24 mouse cellular contexts compared by ENCODE assay signal in genomic region chr4:106490620-106491019, GRCm38 (mm10). TPM values are rescaled to one million over a fixed set of nuclear protein-coding genes. Genes with fewer than 3 reads are reported as not detected.
A peak's percentile ranks its signal among the peaks of the same experiment; 100 is the strongest.
DNase-seq lines count a peak whose midpoint lies in the region; ATAC-seq and TF ChIP-seq lines count a peak whose summit lies in the region.
"Had no signal": no experiment of that assay in that cellular context is flagged by ENCODE, and none has a peak within 500 bp of the region (broad histone marks: within the 10 kb centered on the region; RNA-seq: fewer than 3 reads in every experiment).

No protein-coding gene starts in this region.

- ATAC-seq in kidney, embryonic 14.5 days (ENCODE audit: low FRiP score, low TSS enrichment): no peak
- no peak for ATAC-seq in midbrain, embryonic 11.5 days (ENCODE audit: low FRiP score)
- ATAC-seq in midbrain, embryonic 15.5 days (replicated peaks): no peak
- peak; percentile 50; the same call in 1 of the 2 replicates for ATAC-seq in kidney, postnatal 0 days (replicated peaks; ENCODE audit: low FRiP score, low read depth)
- peak; percentile 69 for ATAC-seq in stomach, postnatal 0 days (ENCODE audit: low FRiP score, low TSS enrichment)
- no peak for ATAC-seq in hindbrain, embryonic 11.5 days (ENCODE audit: low FRiP score)
- no peak for ATAC-seq in intestine, embryonic 16.5 days
- ATAC-seq: CD4-positive, CD25-positive, alpha-beta regulatory T cell, adult 4 months; forebrain, embryonic 15.5 days had no signal

- 0 out of 2 replicates have a peak, but pooled peaks cover 4% of the 10 kb centered on the region for H3K27me3 ChIP-seq in kidney, embryonic 14.5 days (ENCODE audit: control insufficient read depth, insufficient read depth, low read length)
- H3K27me3 ChIP-seq in midbrain, embryonic 11.5 days (ENCODE audit: control insufficient read depth, insufficient read depth, low read length): no peaks in the 10 kb centered on the region
- H3K27me3 ChIP-seq in midbrain, embryonic 15.5 days (replicated peaks): no peaks in the 10 kb centered on the region
- H3K27me3 ChIP-seq in kidney, postnatal 0 days (ENCODE audit: insufficient read depth, low read length): no peaks in the 10 kb centered on the region
- no peaks in the 10 kb centered on the region for H3K27me3 ChIP-seq in stomach, postnatal 0 days (ENCODE audit: control insufficient read depth, insufficient read depth, low read length)
- no peaks in the 10 kb centered on the region for H3K27me3 ChIP-seq in hindbrain, embryonic 11.5 days (ENCODE audit: control insufficient read depth, insufficient read depth, low read length)
- no peaks in the 10 kb centered on the region for H3K27me3 ChIP-seq in intestine, embryonic 16.5 days (replicated peaks; ENCODE audit: control insufficient read depth, insufficient read depth, low read length)
- H3K27me3 ChIP-seq: embryonic facial prominence, embryonic 15.5 days; forebrain, embryonic 15.5 days; hindbrain, embryonic 12.5 days; limb, embryonic 15.5 days; liver, embryonic 15.5 days had no signal

- TF ChIP-seq EP300 in stomach, postnatal 0 days (optimal IDR thresholded peaks at IDR 0.05): no peak

- no peaks in the 10 kb centered on the region for H3K36me3 ChIP-seq in kidney, embryonic 14.5 days (ENCODE audit: control insufficient read depth, insufficient read depth, low read length)
- H3K36me3 ChIP-seq in midbrain, embryonic 11.5 days (ENCODE audit: control insufficient read depth, insufficient read depth, low read length): no peaks in the 10 kb centered on the region
- no peaks in the 10 kb centered on the region for H3K36me3 ChIP-seq in midbrain, embryonic 15.5 days (replicated peaks)
- no peaks in the 10 kb centered on the region for H3K36me3 ChIP-seq in kidney, postnatal 0 days (ENCODE audit: insufficient read depth, low read length)
- no peaks in the 10 kb centered on the region for H3K36me3 ChIP-seq in stomach, postnatal 0 days (ENCODE audit: control insufficient read depth, insufficient read depth, low read length)
- H3K36me3 ChIP-seq in hindbrain, embryonic 11.5 days (ENCODE audit: control insufficient read depth, insufficient read depth, low read length): no peaks in the 10 kb centered on the region
- no peaks in the 10 kb centered on the region for H3K36me3 ChIP-seq in intestine, embryonic 16.5 days (ENCODE audit: control insufficient read depth, insufficient read depth, low read length)
- H3K36me3 ChIP-seq: embryonic facial prominence, embryonic 15.5 days; forebrain, embryonic 15.5 days; heart, embryonic 12.5 days; hindbrain, embryonic 12.5 days; limb, embryonic 15.5 days; liver, embryonic 15.5 days had no signal

- no peak overlapping the region for H3K4me3 ChIP-seq in kidney, embryonic 14.5 days (ENCODE audit: low read length)
- H3K4me3 ChIP-seq in midbrain, embryonic 11.5 days (ENCODE audit: low read depth, low read length): no peak overlapping the region
- no peak overlapping the region for H3K4me3 ChIP-seq in midbrain, embryonic 15.5 days
- no peak overlapping the region for H3K4me3 ChIP-seq in kidney, postnatal 0 days (replicated peaks; ENCODE audit: low read depth, low read length)
- no peak overlapping the region for H3K4me3 ChIP-seq in stomach, postnatal 0 days (ENCODE audit: low read depth, low read length)
- no peak overlapping the region for H3K4me3 ChIP-seq in hindbrain, embryonic 11.5 days (ENCODE audit: low read depth, low read length)
- no peak overlapping the region for H3K4me3 ChIP-seq in intestine, embryonic 16.5 days (ENCODE audit: low read length)
- H3K4me3 ChIP-seq: embryonic facial prominence, embryonic 15.5 days; forebrain, embryonic 15.5 days; heart, embryonic 12.5 days; hindbrain, embryonic 12.5 days; limb, embryonic 15.5 days; liver, embryonic 15.5 days had no signal

- H3K4me2 ChIP-seq in kidney, embryonic 14.5 days (replicated peaks; ENCODE audit: low read depth, low read length): no peak overlapping the region
- no peak overlapping the region for H3K4me2 ChIP-seq in midbrain, embryonic 11.5 days
- H3K4me2 ChIP-seq in midbrain, embryonic 15.5 days: no peak overlapping the region
- H3K4me2 ChIP-seq in kidney, postnatal 0 days (ENCODE audit: low read length): peak overlapping the region; percentile 32; the same call in 1 of the 2 replicates
- no peak overlapping the region for H3K4me2 ChIP-seq in stomach, postnatal 0 days (replicated peaks; ENCODE audit: low read depth)
- H3K4me2 ChIP-seq in hindbrain, embryonic 11.5 days (replicated peaks; ENCODE audit: low read depth, low read length): no peak overlapping the region
- H3K4me2 ChIP-seq in intestine, embryonic 16.5 days (ENCODE audit: low read depth, low read length): no peak overlapping the region
- H3K4me2 ChIP-seq: embryonic facial prominence, embryonic 15.5 days; forebrain, embryonic 15.5 days; heart, embryonic 12.5 days; hindbrain, embryonic 12.5 days; limb, embryonic 15.5 days; liver, embryonic 15.5 days had no signal

- peak; percentile 76 for DNase-seq in kidney, adult 11 months
- peak; percentile 37 for DNase-seq in midbrain, embryonic 11.5 days (ENCODE audit: low spot score, missing footprints)
- no peak for DNase-seq in kidney, postnatal 0 days (ENCODE audit: low spot score)
- DNase-seq in stomach, postnatal 0 days (ENCODE audit: low spot score): peak; percentile 19
- DNase-seq in hindbrain, embryonic 11.5 days (ENCODE audit: low spot score): no peak
- DNase-seq: adrenal gland, postnatal 25 days; cerebellum, adult 9-11 months; gastrocnemius, postnatal 14 days; heart, adult 18-20 months; heart, postnatal 14 days had no signal

- H3K9ac ChIP-seq in kidney, embryonic 14.5 days (ENCODE audit: low read depth, low read length): no peak overlapping the region
- no peak overlapping the region for H3K9ac ChIP-seq in midbrain, embryonic 11.5 days (ENCODE audit: low read length)
- no peak overlapping the region for H3K9ac ChIP-seq in midbrain, embryonic 15.5 days
- H3K9ac ChIP-seq in kidney, postnatal 0 days (ENCODE audit: low read depth, low read length): peak overlapping the region; percentile 37; the same call in 1 of the 2 replicates
- H3K9ac ChIP-seq in stomach, postnatal 0 days (ENCODE audit: low read length): no peak overlapping the region
- H3K9ac ChIP-seq in hindbrain, embryonic 11.5 days (ENCODE audit: low read depth, low read length): no peak overlapping the region
- H3K9ac ChIP-seq in intestine, embryonic 16.5 days (ENCODE audit: low read depth, low read length): no peak overlapping the region
- H3K9ac ChIP-seq: embryonic facial prominence, embryonic 15.5 days; forebrain, embryonic 15.5 days; heart, embryonic 12.5 days; hindbrain, embryonic 12.5 days; limb, embryonic 15.5 days; liver, embryonic 15.5 days had no signal

- H3K4me1 ChIP-seq in kidney, embryonic 14.5 days (ENCODE audit: control insufficient read depth, insufficient read depth, low read length): peaks cover 9% of the 10 kb centered on the region; the same call in 1 of the 2 replicates
- H3K4me1 ChIP-seq in midbrain, embryonic 11.5 days (ENCODE audit: control insufficient read depth, insufficient read depth, low read length): no peaks in the 10 kb centered on the region
- no peaks in the 10 kb centered on the region for H3K4me1 ChIP-seq in midbrain, embryonic 15.5 days
- H3K4me1 ChIP-seq in kidney, postnatal 0 days (replicated peaks; ENCODE audit: insufficient read depth, low read length): no peaks in the 10 kb centered on the region
- no peaks in the 10 kb centered on the region for H3K4me1 ChIP-seq in stomach, postnatal 0 days (replicated peaks; ENCODE audit: control insufficient read depth, insufficient read depth)
- no peaks in the 10 kb centered on the region for H3K4me1 ChIP-seq in hindbrain, embryonic 11.5 days (replicated peaks; ENCODE audit: control insufficient read depth, insufficient read depth, low read length)
- H3K4me1 ChIP-seq in intestine, embryonic 16.5 days (ENCODE audit: control insufficient read depth, insufficient read depth, low read length): no peaks in the 10 kb centered on the region
- H3K4me1 ChIP-seq: embryonic facial prominence, embryonic 15.5 days; forebrain, embryonic 15.5 days; limb, embryonic 15.5 days; liver, embryonic 15.5 days had no signal

- H3K27ac ChIP-seq in kidney, embryonic 14.5 days (ENCODE audit: low read depth, low read length): no peak overlapping the region
- no peak overlapping the region for H3K27ac ChIP-seq in midbrain, embryonic 11.5 days (ENCODE audit: low read depth, low read length)
- H3K27ac ChIP-seq in midbrain, embryonic 15.5 days: no peak overlapping the region
- H3K27ac ChIP-seq in kidney, postnatal 0 days: peak overlapping the region; percentile 50; the same call in 1 of the 2 replicates
- H3K27ac ChIP-seq in stomach, postnatal 0 days (replicated peaks): no peak overlapping the region
- no peak overlapping the region for H3K27ac ChIP-seq in hindbrain, embryonic 11.5 days (ENCODE audit: low read depth, low read length)
- H3K27ac ChIP-seq in intestine, embryonic 16.5 days (ENCODE audit: low read length): no peak overlapping the region
- H3K27ac ChIP-seq: embryonic facial prominence, embryonic 15.5 days; forebrain, embryonic 15.5 days; hindbrain, embryonic 12.5 days; limb, embryonic 15.5 days; liver, embryonic 15.5 days; macrophage had no signal

- TF ChIP-seq CTCF in kidney, postnatal 0 days (IDR thresholded peaks at IDR 0.05; ENCODE audit: low read depth): no peak
- TF ChIP-seq CTCF in stomach, postnatal 0 days (IDR thresholded peaks at IDR 0.05; ENCODE audit: low read depth): no peak

- WGBS in kidney, embryonic 14.5 days: 48% methylated on average over 4 of the region's 4 CpGs
- 67% methylated on average over 4 of the region's 4 CpGs for WGBS in midbrain, embryonic 11.5 days
- 63% methylated on average over 4 of the region's 4 CpGs for whole genome bisulfite sequencing in midbrain, embryonic 15.5 days
- WGBS in kidney, postnatal 0 days: 47% methylated on average over 4 of the region's 4 CpGs
- 56% methylated on average over 4 of the region's 4 CpGs for WGBS in stomach, postnatal 0 days
- WGBS in hindbrain, embryonic 11.5 days: 70% methylated on average over 4 of the region's 4 CpGs
- WGBS in intestine, embryonic 16.5 days: 57% methylated on average over 4 of the region's 4 CpGs

- no peaks in the 10 kb centered on the region for H3K9me3 ChIP-seq in kidney, embryonic 14.5 days (ENCODE audit: control insufficient read depth, low read length)
- H3K9me3 ChIP-seq in midbrain, embryonic 11.5 days (ENCODE audit: control insufficient read depth, low read length): no peaks in the 10 kb centered on the region
- no peaks in the 10 kb centered on the region for H3K9me3 ChIP-seq in midbrain, embryonic 15.5 days
- H3K9me3 ChIP-seq in kidney, postnatal 0 days (replicated peaks; ENCODE audit: low read length): no peaks in the 10 kb centered on the region
- no peaks in the 10 kb centered on the region for H3K9me3 ChIP-seq in stomach, postnatal 0 days (ENCODE audit: control insufficient read depth, low read length)
- no peaks in the 10 kb centered on the region for H3K9me3 ChIP-seq in hindbrain, embryonic 11.5 days (ENCODE audit: control insufficient read depth, low read length)
- no peaks in the 10 kb centered on the region for H3K9me3 ChIP-seq in intestine, embryonic 16.5 days (ENCODE audit: control insufficient read depth, low read length)
- H3K9me3 ChIP-seq: embryonic facial prominence, embryonic 15.5 days; forebrain, embryonic 15.5 days; heart, embryonic 12.5 days; hindbrain, embryonic 12.5 days; limb, embryonic 15.5 days; liver, embryonic 15.5 days had no signal

RNA-seq across cellular contexts. Expression of gene Bsnd, which starts 1.5 kb away (rescaled TPM):
- polyA plus RNA-seq in kidney, embryonic 14.5 days (2014; fragmentation: Nextera tagmentation; extraction: Ambion mirVana): 2.1 and 4.8 TPM in 2 replicates
- not detected in 2 replicates for polyA plus RNA-seq in midbrain, embryonic 11.5 days (2014; fragmentation: Nextera tagmentation; extraction: Ambion mirVana)
- polyA plus RNA-seq in midbrain, embryonic 15.5 days (2015; fragmentation: Nextera tagmentation; extraction: Ambion mirVana): not detected in 2 replicates
- polyA plus RNA-seq in kidney, postnatal 0 days (2015; fragmentation: Nextera tagmentation; extraction: Ambion mirVana): 40.1 and 40.6 TPM in 2 replicates
- 0.35 and 0.38 TPM in 2 replicates for polyA plus RNA-seq in stomach, postnatal 0 days (2015; fragmentation: Nextera tagmentation; extraction: Ambion mirVana)
- polyA plus RNA-seq in hindbrain, embryonic 11.5 days (2014; fragmentation: Nextera tagmentation; extraction: Ambion mirVana): not detected in 2 replicates
- polyA plus RNA-seq in intestine, embryonic 16.5 days (2015; fragmentation: Nextera tagmentation; extraction: Ambion mirVana): not detected in 2 replicates
- polyA plus RNA-seq: CD4-positive, CD25-positive, alpha-beta regulatory T cell, adult 4 months; forebrain, embryonic 15.5 days; heart, embryonic 12.5 days; limb, embryonic 15.5 days; liver, embryonic 15.5 days; macrophage; midbrain, postnatal 0 days; neural tube, embryonic 14.5 days; small intestine, adult 2 months had no signal

RNA-seq across cellular contexts. Expression of gene Pcsk9, which starts 26.5 kb away (rescaled TPM):
- 5.4 and 9.0 TPM in 2 replicates for polyA plus RNA-seq in kidney, embryonic 14.5 days (2014; fragmentation: Nextera tagmentation; extraction: Ambion mirVana)
- polyA plus RNA-seq in midbrain, embryonic 11.5 days (2014; fragmentation: Nextera tagmentation; extraction: Ambion mirVana): 1.1 and 1.4 TPM in 2 replicates
- polyA plus RNA-seq in midbrain, embryonic 15.5 days (2015; fragmentation: Nextera tagmentation; extraction: Ambion mirVana): 2.4 and 3.6 TPM in 2 replicates
- 5.6 and 6.7 TPM in 2 replicates for polyA plus RNA-seq in kidney, postnatal 0 days (2015; fragmentation: Nextera tagmentation; extraction: Ambion mirVana)
- 4.0 and 6.8 TPM in 2 replicates for polyA plus RNA-seq in stomach, postnatal 0 days (2015; fragmentation: Nextera tagmentation; extraction: Ambion mirVana)
- 0.68 and 0.81 TPM in 2 replicates for polyA plus RNA-seq in hindbrain, embryonic 11.5 days (2014; fragmentation: Nextera tagmentation; extraction: Ambion mirVana)
- 189 TPM in 2 replicates for polyA plus RNA-seq in intestine, embryonic 16.5 days (2015; fragmentation: Nextera tagmentation; extraction: Ambion mirVana)
- polyA plus RNA-seq: CD4-positive, CD25-positive, alpha-beta regulatory T cell, adult 4 months; macrophage had no signal

Comparison
In these comparisons a context has a peak if more than half of its experiments do, and no peak if none do; other contexts are left out.
1. DNase-seq: peak in kidney, adult 11 months (single experiment), midbrain, embryonic 11.5 days (single experiment) and stomach, postnatal 0 days (single experiment); none in kidney, postnatal 0 days (single experiment) and hindbrain, embryonic 11.5 days (single experiment).
2. ATAC-seq: peak in kidney, postnatal 0 days (single experiment) and stomach, postnatal 0 days (single experiment); none in kidney, embryonic 14.5 days (single experiment), midbrain, embryonic 11.5 days (single experiment), midbrain, embryonic 15.5 days (single experiment), hindbrain, embryonic 11.5 days (single experiment) and intestine, embryonic 16.5 days (single experiment).
3. RNA of gene Pcsk9, which starts 26.5 kb away (polyA plus RNA-seq): 189 TPM in intestine, embryonic 16.5 days; 5.4 to 9.0 TPM in kidney, embryonic 14.5 days, 4.0 to 6.8 TPM in stomach, postnatal 0 days, 5.6 to 6.7 TPM in kidney, postnatal 0 days, 2.4 to 3.6 TPM in midbrain, embryonic 15.5 days, 1.1 to 1.4 TPM in midbrain, embryonic 11.5 days and 0.68 to 0.81 TPM in hindbrain, embryonic 11.5 days; every median in the first group is over 10 times any median in the second.